Mouse (Mus musculus): ENCODE data around the gene Hist4h4. TPM values are rescaled to one million over a fixed set of nuclear protein-coding genes. Genes with fewer than 3 reads are reported as not detected.
"Not testable (repeated sequence)": the region's sequence is repeated elsewhere in the genome, so short reads cannot be mapped to it uniquely, and the experiment has no call there.

Hist4h4 gene
- total RNA-seq, 2 experiments from 2014 or later: 33.6 to 39.0 TPM

GRCm38 (mm10) chr6:136820381-136820780 lies 16.2 kb upstream of the Hist4h4 start:
- ATAC-seq (replicated peaks; ENCODE audit: low FRiP score, low TSS enrichment, poor library complexity, severe bottlenecking): no peak

- no peak for ATAC-seq (replicated peaks; ENCODE audit: low FRiP score, low TSS enrichment, poor library complexity, severe bottlenecking)
Observed at GRCm38 (mm10) chr6:136817549-136817948, 13.3 kb upstream of the Hist4h4 start.

DNA sequence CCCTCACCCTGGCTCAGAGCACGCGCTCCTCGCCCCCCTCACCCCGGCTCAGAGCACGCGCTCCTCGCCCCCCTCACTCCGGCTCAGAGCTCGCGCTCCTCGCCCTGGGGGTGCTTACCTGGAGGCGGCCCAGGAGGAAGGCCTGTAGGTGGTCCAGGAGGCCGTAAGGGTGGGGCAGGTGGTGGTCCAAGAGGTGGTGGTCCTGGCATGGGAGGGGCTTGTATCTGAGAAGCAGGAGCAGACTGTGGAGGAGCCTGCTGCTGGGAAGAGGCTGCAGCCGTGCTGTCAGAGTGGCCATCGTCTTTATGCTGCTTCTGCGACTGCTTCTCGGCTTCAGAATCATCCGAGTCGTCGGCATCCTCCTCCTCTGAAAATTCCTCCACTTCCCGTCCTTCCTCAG lies 12.6 kb upstream of the Hist4h4 start:
- no peak for ATAC-seq (replicated peaks; ENCODE audit: low FRiP score, low TSS enrichment, poor library complexity, severe bottlenecking)

DNA sequence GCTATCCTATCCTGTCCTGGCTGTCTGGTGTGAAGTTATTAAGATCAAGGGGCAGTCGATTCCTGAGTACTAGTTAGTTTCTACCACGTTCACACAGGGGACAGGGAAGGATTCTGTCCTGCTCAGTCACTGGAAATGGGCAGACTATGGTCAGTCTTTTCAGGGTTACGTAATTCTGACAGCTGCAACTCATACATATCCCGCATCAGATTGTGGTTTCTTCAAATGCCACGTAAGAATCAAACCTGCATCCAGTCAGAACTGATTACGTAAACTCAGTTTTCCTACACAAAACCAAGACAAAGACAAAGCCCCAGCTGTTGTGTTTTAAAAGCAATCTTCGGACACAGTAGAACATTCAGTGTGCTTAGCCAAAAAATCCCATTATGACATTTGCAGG lies 11.2 kb upstream of the Hist4h4 start:
- no peak for ATAC-seq (replicated peaks; ENCODE audit: low FRiP score, low TSS enrichment, poor library complexity, severe bottlenecking)

- no peak for ATAC-seq (replicated peaks; ENCODE audit: low FRiP score, low TSS enrichment, poor library complexity, severe bottlenecking)
Observed at GRCm38 (mm10) chr6:136813117-136813516, 8.9 kb upstream of the Hist4h4 start.

GRCm38 (mm10) chr6:136811196-136811595 lies 7.0 kb upstream of the Hist4h4 start:
- ATAC-seq (replicated peaks; ENCODE audit: low FRiP score, low TSS enrichment, poor library complexity, severe bottlenecking): no peak

GRCm38 (mm10) chr6:136809673-136810072 lies 5.5 kb upstream of the Hist4h4 start:
- ATAC-seq (replicated peaks; ENCODE audit: low FRiP score, low TSS enrichment, poor library complexity, severe bottlenecking): no peak

- no peak for ATAC-seq (replicated peaks; ENCODE audit: low FRiP score, low TSS enrichment, poor library complexity, severe bottlenecking)
Observed at GRCm38 (mm10) chr6:136809077-136809476, 4.9 kb upstream of the Hist4h4 start.

GRCm38 (mm10) chr6:136808631-136809046 lies 4.4 kb upstream of the Hist4h4 start:
- peak; percentile 12 for ATAC-seq (replicated peaks; ENCODE audit: low FRiP score, low TSS enrichment, poor library complexity, severe bottlenecking)

- peak; percentile 62 for ATAC-seq (replicated peaks; ENCODE audit: low FRiP score, low TSS enrichment, poor library complexity, severe bottlenecking)
Observed at GRCm38 (mm10) chr6:136808014-136808417, 3.8 kb upstream of the Hist4h4 start, which contains the start of gene H2afj. H2afj (plus strand) TSS chr6:136808244.

DNA sequence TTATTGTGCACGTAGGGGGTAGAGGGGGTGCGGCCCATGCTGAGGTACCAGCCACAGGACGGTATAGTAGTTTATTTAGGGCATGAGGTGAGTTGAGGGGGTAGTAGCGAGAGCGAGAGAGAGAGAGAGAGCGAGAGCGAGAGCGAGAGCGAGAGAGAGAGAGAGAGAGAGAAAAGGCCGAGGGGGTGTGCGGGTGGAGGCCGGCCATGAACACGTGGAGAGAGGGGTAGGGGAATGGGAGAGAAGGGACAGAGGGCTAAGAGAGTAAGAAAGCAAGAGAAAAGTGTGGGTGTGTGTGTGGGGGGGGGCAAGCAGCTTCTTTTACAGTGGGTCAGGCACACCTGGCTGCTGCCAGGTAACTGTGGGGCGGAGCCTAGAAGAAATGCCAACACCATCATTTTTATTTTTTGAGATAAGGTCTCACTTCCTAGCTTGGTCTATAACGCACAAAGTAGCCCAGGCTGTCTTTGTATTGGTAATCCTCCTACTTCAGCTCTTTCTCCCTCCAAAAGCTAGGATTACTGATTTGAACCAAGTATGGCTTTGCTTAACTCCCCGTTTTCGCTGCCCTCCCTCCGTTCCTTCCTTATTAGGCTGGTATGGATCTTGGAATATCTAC lies 3.3 kb upstream of the Hist4h4 start:
- ATAC-seq (replicated peaks; ENCODE audit: low FRiP score, low TSS enrichment, poor library complexity, severe bottlenecking): no peak

DNA sequence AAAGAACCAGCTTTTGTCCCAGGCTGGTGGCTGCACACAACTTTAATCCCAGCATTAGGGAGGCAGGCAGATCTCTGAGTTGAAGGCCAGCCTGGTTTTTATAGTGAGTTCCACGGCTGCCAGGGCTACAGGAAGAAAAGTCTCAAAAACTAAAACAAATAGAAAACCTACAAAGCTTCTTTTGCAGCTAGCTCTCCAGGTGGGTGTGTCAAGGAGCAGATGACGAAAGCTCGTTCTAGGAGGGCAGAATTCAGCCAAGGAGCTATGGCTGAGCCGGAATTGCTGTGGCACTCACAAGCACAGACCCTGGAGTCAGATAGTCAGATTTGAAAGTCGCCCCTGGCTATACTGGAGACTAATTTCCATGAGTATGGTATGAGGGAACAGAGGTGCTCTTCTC lies 2.6 kb upstream of the Hist4h4 start:
- no peak for ATAC-seq (replicated peaks; ENCODE audit: low FRiP score, low TSS enrichment, poor library complexity, severe bottlenecking)

- no peak for ATAC-seq (replicated peaks; ENCODE audit: low FRiP score, low TSS enrichment, poor library complexity, severe bottlenecking)
Observed at GRCm38 (mm10) chr6:136805409-136805775, 1.2 kb upstream of the Hist4h4 start.

DNA sequence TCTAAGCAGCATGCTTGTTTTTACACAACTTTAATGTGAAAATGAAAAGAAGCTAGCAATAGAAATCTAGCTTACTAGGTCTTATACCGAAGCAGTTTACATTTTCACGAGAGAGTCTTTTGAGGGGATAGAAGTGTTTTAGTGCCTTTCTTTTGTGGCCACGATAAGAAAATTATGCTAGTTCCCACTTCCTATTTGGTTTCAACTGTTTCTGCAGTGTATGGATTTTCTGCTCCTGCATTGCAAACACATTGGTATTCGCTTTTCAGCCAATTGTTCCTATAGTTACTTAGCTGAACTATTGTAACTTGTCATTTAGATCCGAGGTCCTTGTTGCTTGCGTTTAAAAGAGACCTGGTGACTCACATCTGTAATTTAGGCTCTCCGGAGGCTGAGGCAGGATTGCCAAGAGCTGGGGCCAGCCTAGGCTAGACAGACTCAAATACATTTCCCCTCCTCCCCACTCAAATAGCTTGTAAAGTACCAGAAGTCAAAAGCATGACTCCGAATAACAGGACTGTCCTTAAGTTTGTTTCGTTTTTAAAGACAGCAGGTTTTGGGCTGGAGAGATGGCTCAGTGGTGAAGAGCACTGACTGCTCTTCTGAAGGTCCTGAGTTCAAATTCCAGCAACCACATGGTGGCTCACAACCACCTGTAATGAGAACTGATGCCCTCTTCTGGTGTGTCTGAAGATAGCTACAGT lies 642 bp upstream of the Hist4h4 start:
- ATAC-seq (replicated peaks; ENCODE audit: low FRiP score, low TSS enrichment, poor library complexity, severe bottlenecking): no peak

DNA sequence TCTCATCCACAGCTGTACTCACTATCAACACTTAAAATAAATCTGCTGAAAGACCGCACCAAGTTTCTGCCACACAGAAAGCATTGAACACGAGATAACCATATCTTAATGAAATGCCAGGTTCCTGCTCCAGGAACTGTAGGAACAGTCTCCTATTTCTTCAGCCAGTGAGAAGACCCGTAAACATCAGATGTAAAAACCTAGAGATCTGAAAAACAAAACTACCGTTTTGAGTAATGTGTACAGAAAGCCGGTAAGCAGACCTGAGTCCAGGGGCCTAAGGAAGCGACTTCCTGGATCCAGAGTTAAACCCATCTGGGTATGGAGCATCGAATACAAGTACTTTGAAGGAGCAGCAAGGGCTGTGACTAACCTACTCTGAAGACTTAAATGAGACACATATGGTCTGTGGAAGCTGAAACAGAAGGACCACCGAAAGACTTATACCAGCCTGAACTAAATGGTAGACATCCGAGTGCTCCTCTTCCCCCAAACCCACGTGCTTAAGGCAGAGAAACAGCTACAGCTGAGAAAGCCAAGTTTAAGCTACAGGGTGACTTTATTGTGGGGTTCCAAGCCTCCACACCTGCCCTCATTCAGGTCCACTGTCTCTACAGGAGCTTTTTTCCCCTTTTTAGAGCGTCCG lies 999 bp downstream of the Hist4h4 start:
- ATAC-seq (replicated peaks; ENCODE audit: low FRiP score, low TSS enrichment, poor library complexity, severe bottlenecking): peak; percentile 6

DNA sequence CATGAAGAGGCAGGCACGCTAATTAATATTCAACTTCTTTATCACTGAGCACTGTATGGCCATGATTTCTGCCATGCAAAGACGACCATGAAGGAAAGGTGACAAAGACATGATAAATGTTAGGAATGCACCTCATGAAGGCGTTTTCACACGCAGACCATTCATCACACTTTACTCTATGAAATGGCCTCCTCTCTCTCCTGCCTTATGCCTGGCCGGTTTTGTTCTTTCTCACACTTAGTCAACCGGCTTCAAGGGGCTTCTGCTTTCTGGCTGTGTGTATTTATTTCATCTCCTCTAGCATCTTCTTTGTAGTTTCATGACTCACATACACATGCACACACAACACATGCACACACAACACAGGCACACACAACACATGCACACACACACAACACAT lies 2.9 kb downstream of the Hist4h4 start:
- no peak for ATAC-seq (replicated peaks; ENCODE audit: low FRiP score, low TSS enrichment, poor library complexity, severe bottlenecking)

DNA sequence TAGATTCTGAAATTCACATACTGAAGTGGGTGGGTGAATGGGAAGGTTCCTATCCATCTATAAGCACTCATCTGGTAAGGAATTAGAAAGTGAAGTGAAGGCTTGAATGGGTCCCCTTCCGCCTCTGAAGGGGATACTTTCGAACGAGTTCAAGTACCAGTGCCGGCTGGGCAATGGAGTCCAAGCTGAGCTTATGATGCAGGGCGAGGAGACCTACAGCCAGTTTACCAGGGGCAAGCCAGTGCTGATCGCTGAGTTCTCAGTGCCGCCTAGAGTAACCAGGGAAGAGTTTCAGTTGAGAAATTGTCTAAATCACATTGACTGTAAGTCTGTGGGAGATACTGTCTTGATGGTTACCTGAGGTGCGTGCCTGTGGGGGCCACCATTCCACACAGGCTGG lies 3.5 kb downstream of the Hist4h4 start:
- ATAC-seq (replicated peaks; ENCODE audit: low FRiP score, low TSS enrichment, poor library complexity, severe bottlenecking): no peak

DNA sequence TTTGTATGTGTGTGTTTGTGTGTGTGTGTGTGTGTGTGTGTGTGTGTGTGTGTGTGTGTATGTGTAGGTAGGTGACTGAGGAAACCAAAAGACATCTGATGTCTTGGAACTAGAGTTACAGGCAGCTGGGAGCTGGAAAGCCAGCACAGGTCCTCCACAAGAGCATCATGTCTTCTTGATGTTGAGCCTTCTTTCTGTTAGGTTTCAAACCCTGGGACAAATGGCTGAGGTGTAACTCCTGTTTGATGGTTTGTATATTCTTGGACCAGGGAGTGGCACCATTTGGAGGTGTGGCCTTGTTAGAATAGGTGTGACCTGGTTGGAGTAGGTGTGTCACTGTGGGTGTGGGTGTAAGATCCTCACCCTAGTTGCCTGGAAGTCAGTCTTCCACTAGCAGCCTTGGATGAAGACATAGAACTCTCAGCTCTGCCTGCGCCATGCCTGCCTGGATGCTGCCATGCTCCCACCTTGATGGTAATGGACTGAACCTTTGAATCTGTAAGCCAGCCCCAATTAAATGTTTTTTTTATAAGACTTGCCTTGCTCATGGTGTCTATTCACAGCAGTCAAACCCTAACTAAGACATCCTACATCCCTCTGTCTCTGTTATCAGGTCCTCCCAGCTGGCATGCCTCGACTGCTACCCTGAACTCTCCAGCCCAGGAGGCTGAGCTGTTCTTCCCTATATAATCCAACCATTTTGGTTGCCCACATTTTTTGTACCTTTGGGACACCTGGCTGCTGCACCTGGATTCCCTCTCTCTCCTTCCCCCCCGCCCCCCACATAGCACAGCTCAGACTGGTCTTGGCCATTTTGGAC lies 6.1 kb downstream of the Hist4h4 start:
- not testable (repeated sequence) for ATAC-seq (replicated peaks; ENCODE audit: low FRiP score, low TSS enrichment, poor library complexity, severe bottlenecking)

DNA sequence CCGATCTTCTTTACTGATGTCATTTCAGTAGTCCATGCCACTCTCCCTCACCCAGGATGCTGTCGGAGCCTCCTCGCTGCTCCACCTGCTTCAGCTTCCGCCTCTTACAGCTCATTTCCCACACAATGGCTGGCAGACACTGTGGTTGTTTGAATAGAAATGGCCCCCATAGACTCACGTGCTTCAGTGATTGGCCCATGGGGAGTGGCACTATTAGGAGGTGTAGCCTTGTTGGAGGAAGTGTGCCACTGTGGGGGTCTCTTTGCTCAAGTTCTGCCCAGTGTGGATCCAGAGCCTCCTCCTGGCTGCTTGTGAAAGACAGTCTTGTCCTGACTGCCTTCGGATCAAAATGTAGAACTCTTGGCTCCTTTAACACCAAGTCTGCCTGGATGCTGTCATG lies 8.4 kb downstream of the Hist4h4 start:
- no peak for ATAC-seq (replicated peaks; ENCODE audit: low FRiP score, low TSS enrichment, poor library complexity, severe bottlenecking)

DNA sequence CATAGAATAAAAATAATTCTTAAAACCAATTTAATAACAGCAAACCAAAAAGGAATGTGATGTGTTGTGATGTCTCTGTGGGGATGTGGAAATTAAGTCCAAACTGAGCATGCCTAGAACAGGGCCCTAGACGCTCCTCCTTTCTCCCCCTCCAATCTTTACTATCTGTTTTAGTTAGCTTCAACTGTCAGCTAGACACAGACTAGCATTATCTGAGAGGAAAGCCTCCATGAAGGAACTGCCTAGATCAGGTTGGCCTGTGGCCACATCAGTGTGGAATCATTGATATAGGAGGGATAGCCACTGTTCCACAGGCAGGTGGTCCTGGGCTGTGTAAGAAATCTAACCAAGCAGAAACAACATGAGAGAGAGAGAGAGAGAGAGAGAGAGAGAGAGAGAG lies 9.1 kb downstream of the Hist4h4 start:
- ATAC-seq (replicated peaks; ENCODE audit: low FRiP score, low TSS enrichment, poor library complexity, severe bottlenecking): peak; percentile 81
